Mouse (Mus musculus) liver, postnatal 0 days (tissue): ENCODE results near the gene Abt1. TPM values are rescaled to one million over a fixed set of nuclear protein-coding genes. Genes with fewer than 3 reads are reported as not detected.
A peak's percentile ranks its signal among the peaks of the same experiment; 100 is the strongest.

Source experiments
- ATAC-seq: fragments of 200-750 bp; cut with Nextera tagmentation; 2 replicates; pipeline ENCODE4 v1.8.0; 2017; ENCODE audit warnings: mild to moderate bottlenecking, moderate library complexity
- DNase-seq: peaks from one replicate; pipeline ENCODE4 v3.0.0-alpha.2; 2016
- H3K27ac ChIP-seq: fragments of 300-500 bp; sonication (generic); 2 replicates; pipeline ENCODE4 v1.5.1; 2014; ENCODE audit warnings: antibody characterized with exemption, moderate library complexity, mild to moderate bottlenecking, low read depth
- H3K27me3 ChIP-seq: fragments of 300-500 bp; sonication (generic); 2 replicates; pipeline ENCODE4 v1.6.1; 2014; ENCODE audit warnings: low read length, control low read depth, mixed read lengths; ENCODE audit not compliant: insufficient read depth
- H3K36me3 ChIP-seq: fragments of 300-500 bp; sonication (generic); replicated peaks from 2 replicates; pipeline ENCODE4 v1.6.1; 2014; ENCODE audit warnings: mild to moderate bottlenecking, control low read depth, low read length, moderate library complexity, mixed read lengths; ENCODE audit not compliant: insufficient read depth
- H3K4me1 ChIP-seq: fragments of 300-500 bp; sonication (generic); 2 replicates; pipeline ENCODE4 v1.6.1; 2014; ENCODE audit warnings: antibody characterized with exemption, mild to moderate bottlenecking, control low read depth; ENCODE audit not compliant: insufficient read depth
- H3K4me2 ChIP-seq: fragments of 300-500 bp; sonication (generic); 2 replicates; pipeline ENCODE4 v1.6.1; 2014; ENCODE audit warnings: low read depth, mild to moderate bottlenecking, low read length, moderate library complexity, mixed read lengths
- H3K4me3 ChIP-seq: fragments of 300-500 bp; sonication (generic); 2 replicates; pipeline ENCODE4 v1.5.1; 2014; ENCODE audit warnings: low read depth, low read length
- H3K9ac ChIP-seq: fragments of 300-500 bp; sonication (generic); replicated peaks from 2 replicates; pipeline ENCODE4 v1.6.1; 2014; ENCODE audit warnings: mild to moderate bottlenecking, moderate library complexity
- H3K9me3 ChIP-seq: fragments of 300-500 bp; sonication (generic); 2 replicates; pipeline ENCODE4 v1.6.1; 2016; ENCODE audit warnings: mild to moderate bottlenecking, control low read depth, low read length, mixed read lengths
- CTCF ChIP-seq: sonication (generic); IDR thresholded peaks from 2 replicates; pipeline ENCODE4 v1.5.1; 2016; ENCODE audit warnings: antibody characterized with exemption, low read depth
- EP300 ChIP-seq: IDR thresholded peaks from 2 replicates; pipeline ENCODE4 v1.6.1; 2016; ENCODE audit warnings: antibody characterized with exemption, low read depth, mild to moderate bottlenecking
- WGBS: fragments of 180-500 bp; shearing (Covaris S2); extraction: QIAGEN DNeasy Blood & Tissue Kit; methylation state at CpG from one replicate; pipeline ENCODE4 v1.1.7; 2014; ENCODE audit not compliant: insufficient replicate concordance; 5-methylcytosine and 5-hydroxymethylcytosine counted together
- polyA plus RNA-seq: library from polyadenylated mRNA; unstranded; fragments of >200 nt; fragmentation: Nextera tagmentation; extraction: Ambion mirVana; gene quantifications from 2 replicates; pipeline ENCODE4 v1.2.1, GENCODE M21; 2015

Gene Abt1
- polyA plus RNA-seq, 1 experiment from 2014 or later, result 4.8 TPM

- H3K4me1 ChIP-seq, result peaks cover 6% of the 10 kb centered on the region; the same call in 1 of the 2 replicates
- H3K27me3 ChIP-seq, result no peaks in the 10 kb centered on the region
- no peaks in the 10 kb centered on the region for H3K9me3 ChIP-seq
- TF ChIP-seq EP300 (no peak), CTCF (no peak)
- WGBS, result 46% methylated on average over 5 of the region's 5 CpGs
- H3K27ac ChIP-seq, result no peak overlapping the region
- H3K36me3 ChIP-seq, result no peaks in the 10 kb centered on the region
- H3K4me2 ChIP-seq, result peak overlapping the region; percentile 85
- no peak overlapping the region; the same call in 1 of the 2 replicates for H3K9ac ChIP-seq
- DNase-seq (no peak), ATAC-seq (no peak)
- H3K4me3 ChIP-seq, result no peak overlapping the region; the same call in 1 of the 2 replicates
Observed at GRCm38 (mm10) chr13:23444451-23444850, 20.8 kb upstream of the Abt1 start.

GRCm38 (mm10) chr13:23439901-23440300 is 16.2 kb upstream of the Abt1 start:
- Histone ChIP-seq H3K36me3 (no peaks in the 10 kb centered on the region), H3K9ac (no peak overlapping the region), H3K27ac (no peak overlapping the region), H3K9me3 (no peaks in the 10 kb centered on the region), H3K4me2 (no peak overlapping the region), H3K4me1 (0 out of 2 replicates have a peak, but pooled peaks cover 9% of the 10 kb centered on the region), H3K27me3 (no peaks in the 10 kb centered on the region), H3K4me3 (no peak overlapping the region)
- WGBS, result 77% methylated on average over 10 of the region's 10 CpGs
- DNase-seq (no peak), ATAC-seq (no peak)
- TF ChIP-seq CTCF (no peak), EP300 (no peak)

- TF ChIP-seq EP300 (no peak), CTCF (no peak)
- Histone ChIP-seq H3K36me3 (no peaks in the 10 kb centered on the region), H3K9ac (no peak overlapping the region), H3K27ac (0 out of 2 replicates have a peak overlapping the region, but pooled peaks have one; percentile 82), H3K4me3 (peak overlapping the region; percentile 63), H3K4me2 (peak overlapping the region; percentile 82), H3K27me3 (no peaks in the 10 kb centered on the region), H3K4me1 (0 out of 2 replicates have a peak, but pooled peaks cover 6% of the 10 kb centered on the region), H3K9me3 (no peaks in the 10 kb centered on the region)
- WGBS, result under 1% methylated on average over 7 of the region's 7 CpGs
- peak; percentile 64 for DNase-seq
- peak; percentile 40 for ATAC-seq
Observed at GRCm38 (mm10) chr13:23438521-23438920, 14.9 kb upstream of the Abt1 start.

- WGBS, result under 1% methylated on average over 17 of the region's 17 CpGs
- H3K9me3 ChIP-seq, result no peaks in the 10 kb centered on the region
- H3K36me3 ChIP-seq, result no peaks in the 10 kb centered on the region
- H3K9ac ChIP-seq, result peak overlapping the region; percentile 76
- peak overlapping the region; percentile 82 for H3K4me2 ChIP-seq
- H3K27me3 ChIP-seq, result no peaks in the 10 kb centered on the region
- DNase-seq, result peak; percentile 89
- peak overlapping the region; percentile 82 for H3K27ac ChIP-seq
- TF ChIP-seq CTCF (no peak), EP300 (0 out of 2 replicates have a peak, but pooled peaks have one; percentile 49)
- H3K4me1 ChIP-seq, result peaks cover 9% of the 10 kb centered on the region; the same call in 1 of the 2 replicates
- H3K4me3 ChIP-seq, result peak overlapping the region; percentile 63
- ATAC-seq, result peak; percentile 73
Observed at GRCm38 (mm10) chr13:23437908-23438307, 14.2 kb upstream of the Abt1 start.

GRCm38 (mm10) chr13:23436861-23437822 is 13.5 kb upstream of the Abt1 start:
- ATAC-seq (0 out of 2 replicates have a peak, but pooled peaks have one; percentile 11), DNase-seq (peak; percentile 73)
- TF ChIP-seq EP300 (no peak), CTCF (no peak)
- Histone ChIP-seq H3K4me1 (peaks cover 9% of the 10 kb centered on the region; the same call in 1 of the 2 replicates), H3K36me3 (no peaks in the 10 kb centered on the region), H3K4me3 (peak overlapping the region; percentile 63), H3K4me2 (peak overlapping the region; percentile 82), H3K9me3 (no peaks in the 10 kb centered on the region), H3K27me3 (no peaks in the 10 kb centered on the region), H3K9ac (peak overlapping the region; percentile 76), H3K27ac (peak overlapping the region; percentile 82)
- under 1% methylated on average over 32 of the region's 32 CpGs for WGBS

- WGBS, result under 1% methylated on average over 11 of the region's 11 CpGs
- peak overlapping the region; percentile 63 for H3K4me3 ChIP-seq
Observed at GRCm38 (mm10) chr13:23436231-23436661, 12.6 kb upstream of the Abt1 start.

More at GRCm38 (mm10) chr13:23436231-23436661, 12.6 kb upstream of the Abt1 start:
- H3K9ac ChIP-seq, result peak overlapping the region; percentile 65; the same call in 1 of the 2 replicates
- peak overlapping the region; percentile 73; the same call in 1 of the 2 replicates for H3K27ac ChIP-seq
- TF ChIP-seq EP300, result no peak
- no peak for TF ChIP-seq CTCF
- ATAC-seq (no peak), DNase-seq (peak; percentile 57)
- no peaks in the 10 kb centered on the region for H3K36me3 ChIP-seq
- H3K4me1 ChIP-seq, result peaks cover 9% of the 10 kb centered on the region; the same call in 1 of the 2 replicates
- peak overlapping the region; percentile 82 for H3K4me2 ChIP-seq
- H3K27me3 ChIP-seq, result no peaks in the 10 kb centered on the region
- no peaks in the 10 kb centered on the region for H3K9me3 ChIP-seq
